Mouse (Mus musculus): ENCODE results near the gene Lrrtm3. TPM values are rescaled to one million over a fixed set of nuclear protein-coding genes. Genes with fewer than 3 reads are reported as not detected.

Gene Lrrtm3
- total RNA-seq (2015; ENCODE audit: low replicate concordance) (not detected in 2 replicates), total RNA-seq (2017; ENCODE audit: low replicate concordance) (not detected in 2 replicates)

DNA sequence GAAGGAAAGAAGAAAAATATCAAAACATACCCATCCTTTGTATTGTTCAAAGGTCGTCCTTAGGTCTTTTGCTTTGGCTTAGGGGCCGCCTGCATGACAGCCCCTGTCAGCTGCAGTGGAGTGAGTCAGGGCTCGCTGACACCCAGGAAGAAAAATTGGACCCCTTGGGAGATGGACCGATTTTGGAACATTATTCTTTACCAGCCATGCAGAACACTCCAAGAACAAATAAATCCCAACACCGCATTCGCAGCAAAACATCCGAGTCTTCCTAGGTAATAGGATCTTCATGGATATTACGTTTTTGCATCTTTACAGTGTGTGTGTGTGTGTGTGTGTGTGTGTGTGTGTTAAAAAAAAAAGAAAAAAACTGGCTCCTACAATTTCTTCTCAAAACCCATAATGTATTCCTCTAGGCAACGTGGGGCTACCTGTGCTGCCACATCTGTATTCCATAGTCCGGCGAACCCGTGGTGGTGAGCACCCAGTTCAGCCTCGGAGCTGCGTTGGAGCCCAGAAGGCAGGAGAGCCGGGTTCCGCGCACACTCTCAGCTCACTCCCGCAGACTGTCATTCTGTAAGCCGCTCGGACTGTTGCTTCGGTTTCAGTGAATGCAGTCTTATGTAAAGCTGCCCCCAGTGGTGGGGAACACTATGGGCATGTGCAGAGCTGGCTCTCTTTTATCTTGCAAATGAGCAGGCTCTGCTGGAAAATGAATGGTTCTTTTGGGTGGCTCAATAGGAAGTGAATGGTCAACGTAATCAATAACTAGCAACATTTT is at the start of gene Lrrtm3:
TSS of gene Lrrtm3 (minus strand) at position 598 of the 781 bp plus-strand sequence.
- ATAC-seq (replicated peaks; ENCODE audit: low FRiP score, poor library complexity, severe bottlenecking) = no peak

DNA sequence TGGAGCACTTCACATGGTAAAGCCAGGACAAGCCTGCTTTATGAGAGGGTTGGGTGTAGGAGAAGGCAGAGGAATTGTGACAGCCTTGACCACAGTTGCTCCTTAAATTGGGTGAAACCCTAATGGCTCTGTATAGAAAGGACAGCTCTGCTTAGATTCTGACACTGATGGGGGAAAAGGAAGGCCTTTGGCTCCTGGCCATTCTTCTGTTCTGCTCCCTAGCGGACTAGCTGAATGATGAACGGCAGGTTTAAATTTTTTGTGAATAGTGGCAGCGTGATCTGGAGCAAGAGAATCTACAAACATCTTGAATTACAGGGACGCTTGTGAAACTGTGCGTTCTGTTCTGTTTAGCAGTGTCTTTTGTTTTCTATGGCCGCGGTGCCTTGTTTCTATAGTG is 45.4 kb upstream of the Lrrtm3 start:
- no peak for ATAC-seq (replicated peaks; ENCODE audit: low FRiP score, poor library complexity, severe bottlenecking)

DNA sequence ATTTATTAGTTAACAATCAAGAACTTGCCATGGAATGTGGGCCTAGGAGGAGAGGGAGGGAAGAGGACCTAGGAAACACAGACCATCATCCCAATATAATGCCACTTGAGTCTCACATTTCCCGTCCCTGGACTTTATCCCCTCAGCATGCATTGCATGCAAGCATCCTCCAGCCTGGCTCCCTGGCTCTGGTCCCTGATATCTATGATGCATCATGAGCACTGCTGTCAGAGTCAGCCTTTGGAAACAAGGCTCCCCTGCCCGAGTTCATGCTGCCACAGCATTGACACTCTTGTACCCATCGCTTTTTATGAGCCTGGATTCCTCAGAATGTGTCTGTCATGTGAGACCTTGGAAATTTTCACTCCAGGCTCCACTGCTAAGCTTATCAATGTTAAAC is 43.4 kb upstream of the Lrrtm3 start:
- no peak for ATAC-seq (replicated peaks; ENCODE audit: low FRiP score, poor library complexity, severe bottlenecking)

- no peak for ATAC-seq (replicated peaks; ENCODE audit: low FRiP score, poor library complexity, severe bottlenecking)
These were observed 40.5 kb upstream of the Lrrtm3 start for GRCm38 (mm10) chr10:64130397-64131150.

GRCm38 (mm10) chr10:64118833-64119232 is 28.8 kb upstream of the Lrrtm3 start:
- ATAC-seq (replicated peaks; ENCODE audit: low FRiP score, poor library complexity, severe bottlenecking) = no peak

DNA sequence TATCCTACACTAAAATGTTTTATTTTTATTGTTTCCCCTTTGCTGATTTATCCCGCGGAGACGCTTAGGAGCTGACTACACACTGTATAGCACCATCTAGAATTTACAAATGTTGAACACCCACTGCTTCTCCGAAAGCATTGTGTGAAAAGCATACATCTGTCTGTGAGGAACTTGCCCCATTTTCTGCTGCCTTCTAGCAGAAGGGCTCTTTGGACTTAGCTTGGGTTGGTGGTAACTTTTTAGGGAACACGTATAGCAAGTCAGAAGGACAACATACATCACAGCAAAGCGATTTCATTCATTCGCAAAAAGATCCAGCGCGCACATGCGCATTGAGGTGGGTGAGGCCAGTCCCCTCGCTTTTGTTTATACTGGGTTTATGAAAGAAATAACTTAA is 25.2 kb upstream of the Lrrtm3 start:
- no peak for ATAC-seq (replicated peaks; ENCODE audit: low FRiP score, poor library complexity, severe bottlenecking)

DNA sequence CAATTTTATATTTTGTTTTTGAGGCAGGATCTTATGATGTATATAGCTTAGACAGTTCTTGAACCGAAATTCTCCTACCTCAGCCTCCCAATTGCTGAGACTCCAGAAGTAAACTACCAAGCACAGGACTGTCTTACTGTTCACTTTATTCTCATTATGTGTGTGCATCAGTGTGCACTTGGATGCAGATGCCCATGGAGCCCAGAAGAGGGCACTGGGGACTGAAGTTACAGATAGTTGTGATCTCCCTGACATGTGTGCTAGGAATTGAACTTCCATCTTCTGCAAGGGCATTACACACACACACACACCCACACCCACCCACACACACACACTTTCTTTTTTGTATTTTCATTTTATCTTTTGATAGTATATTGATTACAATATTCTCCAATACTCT is 6.5 kb upstream of the Lrrtm3 start:
- ATAC-seq (replicated peaks; ENCODE audit: low FRiP score, poor library complexity, severe bottlenecking) = no peak

DNA sequence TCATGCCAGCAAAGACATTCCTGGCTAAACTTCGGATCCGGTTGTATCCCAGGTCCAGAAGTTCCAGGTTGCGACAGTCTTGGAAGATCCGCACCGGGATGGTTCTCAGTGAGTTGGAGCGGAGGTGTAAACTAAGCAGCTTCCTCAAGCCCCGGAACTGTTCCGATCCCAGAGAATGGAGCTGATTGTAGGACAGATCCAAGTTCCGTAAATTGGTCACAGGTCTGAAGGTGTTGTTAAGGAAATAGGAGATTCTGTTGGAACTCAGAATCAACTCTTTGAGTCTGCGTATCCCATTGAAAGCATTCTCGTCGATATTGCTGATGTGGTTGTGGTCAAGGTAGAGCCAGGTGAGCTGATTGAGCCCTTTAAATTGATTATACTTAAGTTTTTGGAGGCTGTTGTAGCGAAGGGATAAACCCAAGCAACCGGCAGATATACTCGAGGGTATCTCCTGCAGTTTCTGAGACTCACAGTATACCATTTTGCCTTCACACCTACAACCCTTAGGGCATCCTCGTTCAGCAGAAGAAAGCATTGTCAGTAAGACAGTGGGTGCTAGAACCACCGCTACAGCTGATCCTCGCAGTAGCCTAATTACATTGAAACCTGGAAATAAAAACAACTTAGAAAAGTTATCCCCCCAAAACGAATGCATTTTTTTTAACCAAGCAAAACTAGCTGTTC is 1.2 kb downstream of the Lrrtm3 start:
- ATAC-seq (replicated peaks; ENCODE audit: low FRiP score, poor library complexity, severe bottlenecking) = no peak

- no peak for ATAC-seq (replicated peaks; ENCODE audit: low FRiP score, poor library complexity, severe bottlenecking)
These were observed 1.9 kb downstream of the Lrrtm3 start for GRCm38 (mm10) chr10:64087936-64088773.

DNA sequence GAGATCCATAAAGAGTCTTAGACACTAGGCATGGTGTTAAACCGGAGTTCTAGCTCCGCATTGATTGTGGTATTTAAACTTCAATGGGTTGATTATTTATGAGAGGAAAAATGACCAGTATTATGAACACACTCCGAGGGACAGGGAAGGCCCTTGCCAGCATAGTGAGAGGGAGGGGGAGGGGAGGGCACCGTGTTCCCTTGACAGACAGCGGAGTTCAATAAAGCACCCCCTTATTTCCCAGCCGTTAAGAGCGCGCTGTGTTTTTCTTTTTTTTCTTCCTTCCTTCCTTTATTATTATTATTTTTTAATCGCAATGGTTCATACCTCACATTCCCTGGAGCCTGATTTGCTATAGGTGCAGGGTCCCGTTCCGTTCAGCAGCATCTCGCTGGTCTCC is 2.6 kb downstream of the Lrrtm3 start:
- no peak for ATAC-seq (replicated peaks; ENCODE audit: low FRiP score, poor library complexity, severe bottlenecking)

DNA sequence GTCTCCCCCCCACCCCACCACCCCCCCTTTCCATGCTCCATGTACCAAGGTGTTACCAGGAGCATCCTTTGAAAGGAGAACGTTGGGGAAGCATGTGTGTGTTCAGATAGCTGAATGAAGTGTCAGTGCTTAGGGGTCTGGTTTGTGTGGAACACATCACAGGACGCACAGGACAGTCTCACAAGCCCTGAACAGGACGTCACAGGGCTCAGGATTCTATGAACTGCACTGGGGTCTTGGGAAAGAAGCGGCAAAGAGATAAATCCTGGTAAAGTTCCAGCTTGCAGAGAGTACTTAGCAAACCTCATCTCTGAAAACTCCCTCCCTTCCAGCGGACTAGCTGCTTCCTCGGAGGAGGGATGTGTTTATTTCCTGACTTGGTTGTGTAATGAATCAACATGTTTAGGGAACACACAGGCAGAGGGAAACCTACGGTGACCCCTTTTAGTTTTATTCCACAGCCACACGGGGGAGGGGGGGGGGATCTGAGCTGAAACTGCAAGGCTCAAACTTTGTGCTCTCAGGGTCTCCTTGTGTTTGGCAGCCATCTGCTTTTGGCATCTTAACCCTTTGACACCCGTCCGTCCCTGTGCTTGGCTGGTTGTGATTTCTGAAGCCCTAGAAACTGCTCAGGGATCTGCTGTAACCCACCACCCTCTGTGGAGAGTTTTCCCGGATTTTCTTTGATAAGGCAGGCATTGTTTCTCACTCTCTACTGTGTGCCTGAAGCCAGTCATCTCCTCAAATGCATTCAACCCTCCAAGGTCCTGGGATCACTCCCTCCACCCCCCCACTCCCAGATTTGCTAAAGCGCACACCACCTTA is 3.3 kb downstream of the Lrrtm3 start:
- ATAC-seq (replicated peaks; ENCODE audit: low FRiP score, poor library complexity, severe bottlenecking) = no peak

DNA sequence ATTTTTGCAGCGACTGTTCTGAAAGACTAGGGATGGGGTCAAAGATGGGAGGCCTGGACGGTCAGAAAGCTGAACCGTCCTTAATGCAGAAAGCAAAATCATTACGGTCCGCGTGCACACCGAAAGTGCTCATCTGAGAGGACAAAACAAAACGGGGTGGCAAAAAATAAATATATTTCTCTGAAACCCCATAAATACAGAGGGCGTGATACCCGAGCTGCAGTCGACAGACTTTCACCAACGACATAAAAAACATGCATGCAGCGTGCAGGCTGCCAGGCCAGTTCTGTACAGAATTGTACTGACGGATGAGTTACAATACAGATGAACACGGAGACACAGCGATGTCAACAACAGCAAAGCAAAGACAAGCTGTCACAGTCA is 3.9 kb downstream of the Lrrtm3 start:
- no peak for ATAC-seq (replicated peaks; ENCODE audit: low FRiP score, poor library complexity, severe bottlenecking)

- no peak for ATAC-seq (replicated peaks; ENCODE audit: low FRiP score, poor library complexity, severe bottlenecking)
These were observed 5.6 kb downstream of the Lrrtm3 start for GRCm38 (mm10) chr10:64084465-64084864.

- ATAC-seq (replicated peaks; ENCODE audit: low FRiP score, poor library complexity, severe bottlenecking) = no peak
These were observed 6.3 kb downstream of the Lrrtm3 start for GRCm38 (mm10) chr10:64083813-64084212.

- no peak for ATAC-seq (replicated peaks; ENCODE audit: low FRiP score, poor library complexity, severe bottlenecking)
These were observed 7.7 kb downstream of the Lrrtm3 start for GRCm38 (mm10) chr10:64082345-64082744.

- ATAC-seq (replicated peaks; ENCODE audit: low FRiP score, poor library complexity, severe bottlenecking) = no peak
These were observed 13.5 kb downstream of the Lrrtm3 start for GRCm38 (mm10) chr10:64076410-64077052.

DNA sequence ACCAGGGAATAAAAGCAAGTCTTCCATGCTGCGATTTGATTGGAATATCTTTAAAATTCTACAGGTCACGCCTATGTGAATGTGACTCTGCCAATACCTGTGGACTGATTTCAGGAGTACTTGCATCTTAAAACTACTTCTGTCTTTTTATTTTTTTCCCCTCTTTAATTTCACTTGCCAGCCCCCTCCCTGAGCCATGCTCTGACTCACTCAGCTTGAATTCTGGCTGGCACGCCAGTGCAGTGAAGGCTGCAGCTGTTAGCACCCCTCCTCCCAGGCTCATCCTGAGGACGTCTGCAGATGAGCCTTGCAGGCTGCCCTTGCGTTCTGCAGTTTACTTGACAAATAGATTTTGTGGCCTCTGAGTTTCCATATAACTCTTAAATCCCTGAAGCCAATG is 14.1 kb downstream of the Lrrtm3 start:
- no peak for ATAC-seq (replicated peaks; ENCODE audit: low FRiP score, poor library complexity, severe bottlenecking)

DNA sequence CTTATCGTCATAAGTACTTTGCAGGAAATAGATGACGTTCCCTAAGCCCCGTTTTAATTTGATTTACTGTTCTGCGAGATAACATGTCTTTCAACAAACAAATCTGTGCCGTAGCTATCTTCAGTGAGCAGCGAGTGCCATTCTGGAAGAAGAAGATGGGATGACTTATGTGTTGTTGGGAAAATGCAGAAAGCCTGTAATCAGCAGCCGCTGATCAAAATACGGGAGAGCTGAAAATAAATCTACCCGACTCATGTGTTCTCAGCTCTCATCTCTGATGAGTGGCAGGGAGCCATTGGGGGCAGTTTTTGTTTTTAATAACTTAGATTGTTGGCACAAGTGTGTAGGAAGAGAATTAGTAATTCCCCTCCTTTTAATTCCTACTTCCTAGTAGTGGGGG is 26.4 kb downstream of the Lrrtm3 start:
- no peak for ATAC-seq (replicated peaks; ENCODE audit: low FRiP score, poor library complexity, severe bottlenecking)
